Mouse (Mus musculus): ENCODE results near the gene Ube2cbp. TPM values are rescaled to one million over a fixed set of nuclear protein-coding genes. Genes with fewer than 3 reads are reported as not detected.

Ube2cbp gene
- polyA plus RNA-seq, 1 experiment from 2014 or later = 6.1 TPM

DNA sequence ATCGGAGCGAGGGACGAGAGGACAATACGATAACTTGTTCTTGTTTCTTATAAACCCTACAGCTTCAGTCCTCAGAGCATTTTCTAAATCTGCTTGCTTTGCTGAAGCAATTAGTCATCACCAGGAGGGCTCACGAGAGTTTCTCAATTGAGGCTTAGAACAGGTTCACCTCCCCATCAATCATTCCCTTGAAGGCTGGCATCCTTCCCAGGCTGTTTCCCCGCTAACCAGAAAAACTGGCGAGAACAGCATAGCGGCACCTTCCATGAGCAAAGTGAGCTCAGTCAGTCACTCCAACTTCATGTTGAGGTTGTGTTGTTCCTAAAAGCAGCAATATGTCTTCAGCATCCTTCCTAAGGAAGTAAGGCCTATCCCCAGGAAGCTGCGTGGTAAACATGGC, 104.2 kb downstream of the Ube2cbp start:
- H3K9me3 ChIP-seq (ENCODE audit: control insufficient read depth, low read length) = no peaks in the 10 kb centered on the region
- no peak for ATAC-seq (ENCODE audit: low FRiP score)

DNA sequence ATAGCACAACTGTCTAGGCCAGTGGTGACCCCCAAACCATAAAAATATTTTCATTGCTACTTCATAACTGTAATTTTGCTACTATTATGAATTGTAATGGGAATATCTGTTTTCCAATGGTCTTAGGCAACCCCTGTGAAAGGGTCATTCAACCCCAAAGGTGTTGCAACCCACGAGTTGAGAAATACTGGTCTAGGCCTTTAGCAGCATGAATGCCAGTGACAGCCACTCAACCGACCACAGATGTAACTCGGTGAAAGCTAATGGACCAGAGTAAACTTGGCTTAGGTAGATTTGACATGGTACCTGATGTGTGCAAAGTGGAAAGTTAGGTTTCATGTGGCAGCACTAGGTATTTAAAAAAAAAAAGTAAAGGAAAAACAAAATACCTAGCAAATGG, 108.9 kb downstream of the Ube2cbp start:
- DNase-seq (ENCODE audit: low spot score) = no peak

More for the DNA sequence above, 104.2 kb downstream of the Ube2cbp start:
- H3K4me2 ChIP-seq (replicated peaks; ENCODE audit: low read depth, low read length) = no peak overlapping the region
- no peak overlapping the region for H3K27ac ChIP-seq (ENCODE audit: low read depth, low read length)
- 70% methylated on average over 9 of the region's 9 CpGs for WGBS
- H3K27me3 ChIP-seq (ENCODE audit: control insufficient read depth, insufficient read depth, low read length) = no peaks in the 10 kb centered on the region
- H3K36me3 ChIP-seq (ENCODE audit: control insufficient read depth, insufficient read depth, low read length) = no peaks in the 10 kb centered on the region
- no peak overlapping the region for H3K9ac ChIP-seq (ENCODE audit: low read depth, low read length)
- H3K4me3 ChIP-seq (ENCODE audit: low read depth, low read length) = no peak overlapping the region
- no peaks in the 10 kb centered on the region for H3K4me1 ChIP-seq (replicated peaks; ENCODE audit: control insufficient read depth, insufficient read depth, low read length)
- DNase-seq (ENCODE audit: low spot score) = no peak

GRCm38 (mm10) chr9:86351491-86351890, 113.3 kb downstream of the Ube2cbp start:
- Histone ChIP-seq H3K27ac (ENCODE audit: low read depth, low read length) (no peak overlapping the region), H3K27me3 (ENCODE audit: control insufficient read depth, insufficient read depth, low read length) (no peaks in the 10 kb centered on the region), H3K9ac (ENCODE audit: low read depth, low read length) (no peak overlapping the region), H3K36me3 (ENCODE audit: control insufficient read depth, insufficient read depth, low read length) (no peaks in the 10 kb centered on the region), H3K9me3 (ENCODE audit: control insufficient read depth, low read length) (no peaks in the 10 kb centered on the region), H3K4me3 (ENCODE audit: low read depth, low read length) (no peak overlapping the region), H3K4me1 (replicated peaks; ENCODE audit: control insufficient read depth, insufficient read depth, low read length) (no peaks in the 10 kb centered on the region), H3K4me2 (replicated peaks; ENCODE audit: low read depth, low read length) (no peak overlapping the region)
- DNase-seq (ENCODE audit: low spot score) (no peak), ATAC-seq (ENCODE audit: low FRiP score) (no peak)
- 82% methylated on average over 3 of the region's 3 CpGs for WGBS

More for the DNA sequence above, 108.9 kb downstream of the Ube2cbp start:
- ATAC-seq (ENCODE audit: low FRiP score) = no peak
- H3K4me1 ChIP-seq (replicated peaks; ENCODE audit: control insufficient read depth, insufficient read depth, low read length) = no peaks in the 10 kb centered on the region
- no peak overlapping the region for H3K4me2 ChIP-seq (replicated peaks; ENCODE audit: low read depth, low read length)
- no peaks in the 10 kb centered on the region for H3K36me3 ChIP-seq (ENCODE audit: control insufficient read depth, insufficient read depth, low read length)
- no peak overlapping the region for H3K27ac ChIP-seq (ENCODE audit: low read depth, low read length)
- H3K4me3 ChIP-seq (ENCODE audit: low read depth, low read length) = no peak overlapping the region
- no peaks in the 10 kb centered on the region for H3K9me3 ChIP-seq (ENCODE audit: control insufficient read depth, low read length)
- no peak overlapping the region for H3K9ac ChIP-seq (ENCODE audit: low read depth, low read length)
- WGBS = 82% methylated on average over 3 of the region's 3 CpGs
- no peaks in the 10 kb centered on the region for H3K27me3 ChIP-seq (ENCODE audit: control insufficient read depth, insufficient read depth, low read length)

GRCm38 (mm10) chr9:86336792-86337191, 128.0 kb downstream of the Ube2cbp start:
- H3K9me3 ChIP-seq (ENCODE audit: control insufficient read depth, low read length) = no peaks in the 10 kb centered on the region
- H3K4me3 ChIP-seq (ENCODE audit: low read depth, low read length) = no peak overlapping the region
- H3K27ac ChIP-seq (ENCODE audit: low read depth, low read length) = no peak overlapping the region
- no peaks in the 10 kb centered on the region for H3K4me1 ChIP-seq (replicated peaks; ENCODE audit: control insufficient read depth, insufficient read depth, low read length)
- no peaks in the 10 kb centered on the region for H3K27me3 ChIP-seq (ENCODE audit: control insufficient read depth, insufficient read depth, low read length)
- no peaks in the 10 kb centered on the region for H3K36me3 ChIP-seq (ENCODE audit: control insufficient read depth, insufficient read depth, low read length)
- H3K4me2 ChIP-seq (replicated peaks; ENCODE audit: low read depth, low read length) = no peak overlapping the region
- no peak for DNase-seq (ENCODE audit: low spot score)
- 83% methylated on average over 2 of the region's 2 CpGs for WGBS
- no peak for ATAC-seq (ENCODE audit: low FRiP score)
- no peak overlapping the region for H3K9ac ChIP-seq (ENCODE audit: low read depth, low read length)

- H3K4me3 ChIP-seq (ENCODE audit: low read depth, low read length) = no peak overlapping the region
- 79% methylated on average over 3 of the region's 3 CpGs for whole genome bisulfite sequencing
- no peak overlapping the region for H3K4me2 ChIP-seq (replicated peaks; ENCODE audit: low read depth, low read length)
- H3K36me3 ChIP-seq (ENCODE audit: control insufficient read depth, insufficient read depth, low read length) = no peaks in the 10 kb centered on the region
- ATAC-seq (ENCODE audit: low FRiP score) (no peak), DNase-seq (ENCODE audit: low spot score) (no peak)
- H3K27ac ChIP-seq (ENCODE audit: low read depth, low read length) = no peak overlapping the region
- H3K4me1 ChIP-seq (replicated peaks; ENCODE audit: control insufficient read depth, insufficient read depth, low read length) = no peaks in the 10 kb centered on the region
- no peaks in the 10 kb centered on the region for H3K9me3 ChIP-seq (ENCODE audit: control insufficient read depth, low read length)
- H3K9ac ChIP-seq (ENCODE audit: low read depth, low read length) = no peak overlapping the region
- H3K27me3 ChIP-seq (ENCODE audit: control insufficient read depth, insufficient read depth, low read length) = no peaks in the 10 kb centered on the region
Measured at GRCm38 (mm10) chr9:86336361-86336760, 128.4 kb downstream of the Ube2cbp start.

DNA sequence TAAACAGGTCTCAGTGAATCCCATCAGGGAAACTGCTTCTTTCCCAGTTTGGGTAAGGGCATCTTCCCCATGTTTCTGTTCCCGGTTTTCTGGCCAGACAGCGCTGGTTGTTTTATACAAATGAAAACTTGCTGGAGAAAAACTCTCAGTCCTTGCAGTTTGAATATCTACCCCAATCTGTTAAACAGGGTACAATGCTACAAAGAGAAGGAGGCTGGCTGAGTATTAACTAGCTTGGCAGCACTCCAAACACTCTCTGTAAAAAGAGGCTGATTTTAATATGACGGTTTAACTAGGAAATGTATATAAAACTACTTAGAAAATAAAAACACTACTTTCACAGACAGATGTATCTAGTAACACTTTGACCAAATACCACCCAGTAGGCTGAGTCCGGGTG, 129.2 kb downstream of the Ube2cbp start:
- Histone ChIP-seq H3K36me3 (ENCODE audit: control insufficient read depth, insufficient read depth, low read length) (no peaks in the 10 kb centered on the region), H3K4me2 (replicated peaks; ENCODE audit: low read depth, low read length) (no peak overlapping the region), H3K4me3 (ENCODE audit: low read depth, low read length) (no peak overlapping the region), H3K27ac (ENCODE audit: low read depth, low read length) (no peak overlapping the region), H3K9me3 (ENCODE audit: control insufficient read depth, low read length) (no peaks in the 10 kb centered on the region), H3K9ac (ENCODE audit: low read depth, low read length) (no peak overlapping the region), H3K27me3 (ENCODE audit: control insufficient read depth, insufficient read depth, low read length) (no peaks in the 10 kb centered on the region), H3K4me1 (replicated peaks; ENCODE audit: control insufficient read depth, insufficient read depth, low read length) (no peaks in the 10 kb centered on the region)
- DNase-seq (ENCODE audit: low spot score) (no peak), ATAC-seq (ENCODE audit: low FRiP score) (no peak)
- WGBS = 94% methylated on average over 4 of the region's 4 CpGs

GRCm38 (mm10) chr9:86334357-86334756, 130.4 kb downstream of the Ube2cbp start:
- H3K36me3 ChIP-seq (ENCODE audit: control insufficient read depth, insufficient read depth, low read length) = no peaks in the 10 kb centered on the region
- DNase-seq (ENCODE audit: low spot score) (no peak), ATAC-seq (ENCODE audit: low FRiP score) (no peak)
- H3K4me1 ChIP-seq (replicated peaks; ENCODE audit: control insufficient read depth, insufficient read depth, low read length) = no peaks in the 10 kb centered on the region
- no peak overlapping the region for H3K27ac ChIP-seq (ENCODE audit: low read depth, low read length)
- no peak overlapping the region for H3K4me2 ChIP-seq (replicated peaks; ENCODE audit: low read depth, low read length)
- H3K27me3 ChIP-seq (ENCODE audit: control insufficient read depth, insufficient read depth, low read length) = no peaks in the 10 kb centered on the region
- H3K4me3 ChIP-seq (ENCODE audit: low read depth, low read length) = no peak overlapping the region
- WGBS = 90% methylated on average over 5 of the region's 5 CpGs
- H3K9me3 ChIP-seq (ENCODE audit: control insufficient read depth, low read length) = no peaks in the 10 kb centered on the region
- H3K9ac ChIP-seq (ENCODE audit: low read depth, low read length) = no peak overlapping the region

DNA sequence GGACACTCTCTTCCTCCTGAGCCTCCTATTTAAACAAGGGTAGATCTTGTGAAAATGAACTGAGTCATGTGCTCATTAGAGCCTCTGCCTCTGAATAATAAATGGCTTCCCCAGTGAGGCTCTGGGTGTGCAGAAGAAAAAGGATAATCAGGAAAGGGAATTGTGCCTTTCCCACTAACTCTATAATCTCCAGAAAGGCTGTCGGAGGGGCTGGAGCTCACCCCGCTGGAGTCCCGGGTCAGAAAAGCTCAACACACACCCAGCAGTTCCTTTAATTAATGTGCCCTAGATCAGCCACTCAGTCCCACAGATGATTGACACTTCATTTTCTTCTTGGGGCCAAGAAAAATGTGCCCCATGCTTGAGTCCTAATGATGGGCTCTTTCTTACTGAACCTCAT, 134.2 kb downstream of the Ube2cbp start:
- no peaks in the 10 kb centered on the region for H3K36me3 ChIP-seq (ENCODE audit: control insufficient read depth, insufficient read depth, low read length)
- no peak for DNase-seq (ENCODE audit: low spot score)
- no peak for ATAC-seq (ENCODE audit: low FRiP score)
- H3K27ac ChIP-seq (ENCODE audit: low read depth, low read length) = no peak overlapping the region
- H3K9ac ChIP-seq (ENCODE audit: low read depth, low read length) = no peak overlapping the region
- H3K4me2 ChIP-seq (replicated peaks; ENCODE audit: low read depth, low read length) = no peak overlapping the region
- no peaks in the 10 kb centered on the region for H3K9me3 ChIP-seq (ENCODE audit: control insufficient read depth, low read length)
- WGBS = 69% methylated on average over 3 of the region's 3 CpGs
- no peaks in the 10 kb centered on the region for H3K27me3 ChIP-seq (ENCODE audit: control insufficient read depth, insufficient read depth, low read length)
- no peak overlapping the region for H3K4me3 ChIP-seq (ENCODE audit: low read depth, low read length)
- H3K4me1 ChIP-seq (replicated peaks; ENCODE audit: control insufficient read depth, insufficient read depth, low read length) = no peaks in the 10 kb centered on the region

- no peak overlapping the region for H3K4me3 ChIP-seq (ENCODE audit: low read depth, low read length)
- WGBS = 79% methylated on average over 4 of the region's 4 CpGs
- H3K4me2 ChIP-seq (replicated peaks; ENCODE audit: low read depth, low read length) = no peak overlapping the region
- H3K9me3 ChIP-seq (ENCODE audit: control insufficient read depth, low read length) = no peaks in the 10 kb centered on the region
- no peaks in the 10 kb centered on the region for H3K27me3 ChIP-seq (ENCODE audit: control insufficient read depth, insufficient read depth, low read length)
- no peak overlapping the region for H3K27ac ChIP-seq (ENCODE audit: low read depth, low read length)
- DNase-seq (ENCODE audit: low spot score) (no peak), ATAC-seq (ENCODE audit: low FRiP score) (no peak)
- H3K36me3 ChIP-seq (ENCODE audit: control insufficient read depth, insufficient read depth, low read length) = no peaks in the 10 kb centered on the region
- H3K4me1 ChIP-seq (replicated peaks; ENCODE audit: control insufficient read depth, insufficient read depth, low read length) = no peaks in the 10 kb centered on the region
- H3K9ac ChIP-seq (ENCODE audit: low read depth, low read length) = no peak overlapping the region
Measured at GRCm38 (mm10) chr9:86328270-86328669, 136.5 kb downstream of the Ube2cbp start.
